Mouse (Mus musculus) left cerebral cortex, adult 6 months (tissue): ENCODE results near the gene Msln. TPM values are rescaled to one million over a fixed set of nuclear protein-coding genes. Genes with fewer than 3 reads are reported as not detected.

Experiments used
- long read RNA-seq, 2 experiments: library from polyadenylated mRNA; unstranded; transcript quantifications; one replicate each; pipeline ENCODE4 v2.0.0; 2019 to 2020
- polyA plus RNA-seq: library from polyadenylated mRNA; unstranded; fragments of <200 nt; fragmentation: Nextera tagmentation; gene quantifications from 2 replicates; pipeline ENCODE4 v1.2.3, GENCODE M21; 2021

Msln gene
- polyA plus RNA-seq: 0.72 and 1.0 TPM in 2 replicates
- long read RNA-seq, experiment 1, partial matches to known transcripts: 2 of 3 reads
- long read RNA-seq, experiment 1, other reads (novel, unspliced or antisense): 1 of 3 reads
- long read RNA-seq, experiment 2, partial matches to known transcripts: 1 of 1 reads
- long read RNA-seq, experiment 2, other reads (novel, unspliced or antisense): 0 of 1 reads

GRCm38 (mm10) chr17:25754241-25754640, at the start of gene Msln:
TSS of gene Msln (minus strand) at chr17:25754378.

DNA sequence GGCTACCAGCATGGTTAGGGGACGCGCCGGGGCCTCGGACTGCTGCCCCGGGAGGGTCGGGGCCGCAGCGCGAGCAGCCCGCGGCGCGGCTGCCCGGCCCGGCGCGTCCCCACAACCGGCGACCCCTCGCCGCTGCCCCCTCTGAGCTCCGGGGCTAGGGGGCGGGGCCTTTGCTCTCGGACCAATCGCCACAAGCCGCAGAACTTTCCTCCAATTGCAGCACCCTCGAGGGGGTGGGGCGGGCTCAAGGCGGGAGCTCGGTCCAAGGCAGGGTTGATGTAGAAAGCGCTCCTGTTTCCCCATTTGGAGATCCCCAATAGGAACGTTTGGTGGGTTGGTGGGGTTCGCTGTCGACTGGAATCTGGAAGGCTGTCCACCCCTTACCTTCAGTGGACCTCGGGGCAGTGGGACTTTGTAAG, 42.8 kb upstream of the Msln start, which contains the start of gene Metrn:
Metrn (minus strand) TSS at position 186 of the 419 bp plus-strand sequence.

GRCm38 (mm10) chr17:25795609-25796092, 41.5 kb upstream of the Msln start, which contains the start of gene AC134908.4:
TSS of gene AC134908.4 (minus strand) at chr17:25795659.

GRCm38 (mm10) chr17:25792615-25793014, 38.4 kb upstream of the Msln start, which contains the start of gene Fam173a:
TSS of gene Fam173a (minus strand) at chr17:25792901.

DNA sequence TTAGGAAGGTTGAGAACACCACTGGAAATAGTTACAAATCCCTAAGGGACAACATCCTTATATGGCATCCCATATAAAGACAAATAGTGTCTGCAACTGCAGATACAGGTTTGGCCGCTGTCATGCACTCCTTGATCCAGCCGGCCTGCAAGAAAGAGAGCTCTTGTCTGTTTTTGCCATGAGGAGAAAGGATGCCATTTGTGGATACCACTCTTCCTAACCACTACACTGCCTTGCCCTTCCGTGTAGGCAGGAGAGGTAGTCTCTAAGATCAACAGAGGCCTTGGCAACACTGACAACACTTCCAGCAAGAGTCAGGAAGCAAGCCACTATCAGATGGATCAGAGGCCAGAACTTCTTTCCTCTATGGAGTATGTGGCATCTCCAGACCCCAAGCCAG, 32.1 kb upstream of the Msln start, which contains the start of gene Ccdc78:
Ccdc78 (plus strand) TSS at position 301 of the 400 bp plus-strand sequence.

DNA sequence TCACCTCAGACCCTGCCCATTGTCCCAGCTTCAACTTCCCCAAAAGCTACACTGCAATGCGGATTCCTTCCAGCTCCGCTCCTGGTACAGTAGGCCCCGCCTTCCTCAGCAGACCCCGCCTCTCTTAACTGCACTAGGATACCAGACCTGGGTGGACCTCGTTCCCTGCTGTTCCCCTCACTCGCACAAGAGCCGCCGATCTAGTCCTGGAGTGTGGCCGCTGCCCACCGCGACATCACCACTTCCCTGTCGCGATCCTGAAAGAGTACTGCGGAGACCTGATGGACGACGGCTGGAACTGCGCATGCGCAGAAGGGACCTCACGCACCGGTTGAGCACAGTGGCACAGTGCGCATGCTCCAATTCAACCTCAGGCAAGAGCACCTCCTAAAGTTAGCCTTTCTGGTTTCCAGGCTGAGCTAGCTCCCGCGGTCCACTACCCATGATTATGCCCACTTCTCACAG, 31.1 kb upstream of the Msln start, which contains the start of gene Haghl:
Haghl (minus strand) TSS at position 393 of the 465 bp plus-strand sequence.

GRCm38 (mm10) chr17:25773549-25774120, 19.5 kb upstream of the Msln start, which contains the start of gene Narfl:
TSS of gene Narfl (plus strand) at chr17:25773776.

DNA sequence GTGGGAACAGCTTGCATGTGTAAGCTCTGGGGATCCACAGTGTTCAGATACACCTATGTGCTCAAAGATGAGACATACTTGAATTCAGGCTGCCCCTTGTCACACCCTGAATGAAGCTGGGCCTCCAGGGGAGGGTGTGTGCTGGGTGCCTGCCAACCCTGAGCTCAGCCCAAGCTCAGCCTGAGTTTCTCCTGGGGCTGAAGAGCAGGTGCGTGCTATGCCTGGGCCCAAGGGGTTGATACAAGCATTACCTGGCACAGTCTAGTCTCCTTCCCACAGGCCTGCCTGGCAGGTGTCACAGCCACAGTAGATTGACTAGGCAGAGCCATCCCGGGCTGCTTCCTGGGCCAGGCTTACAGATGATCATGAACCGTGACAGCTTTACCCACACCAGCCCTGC, 18.4 kb downstream of the Msln start, which contains the start of gene Mslnl:
Mslnl (plus strand) TSS at position 298 of the 400 bp plus-strand sequence.

GRCm38 (mm10) chr17:25727265-25728008, 26.7 kb downstream of the Msln start, which contains the start of the genes Chtf18 and Rpusd1:
TSS of gene Chtf18 (minus strand) at chr17:25727419.
TSS of gene Rpusd1 (plus strand) at chr17:25727670.

DNA sequence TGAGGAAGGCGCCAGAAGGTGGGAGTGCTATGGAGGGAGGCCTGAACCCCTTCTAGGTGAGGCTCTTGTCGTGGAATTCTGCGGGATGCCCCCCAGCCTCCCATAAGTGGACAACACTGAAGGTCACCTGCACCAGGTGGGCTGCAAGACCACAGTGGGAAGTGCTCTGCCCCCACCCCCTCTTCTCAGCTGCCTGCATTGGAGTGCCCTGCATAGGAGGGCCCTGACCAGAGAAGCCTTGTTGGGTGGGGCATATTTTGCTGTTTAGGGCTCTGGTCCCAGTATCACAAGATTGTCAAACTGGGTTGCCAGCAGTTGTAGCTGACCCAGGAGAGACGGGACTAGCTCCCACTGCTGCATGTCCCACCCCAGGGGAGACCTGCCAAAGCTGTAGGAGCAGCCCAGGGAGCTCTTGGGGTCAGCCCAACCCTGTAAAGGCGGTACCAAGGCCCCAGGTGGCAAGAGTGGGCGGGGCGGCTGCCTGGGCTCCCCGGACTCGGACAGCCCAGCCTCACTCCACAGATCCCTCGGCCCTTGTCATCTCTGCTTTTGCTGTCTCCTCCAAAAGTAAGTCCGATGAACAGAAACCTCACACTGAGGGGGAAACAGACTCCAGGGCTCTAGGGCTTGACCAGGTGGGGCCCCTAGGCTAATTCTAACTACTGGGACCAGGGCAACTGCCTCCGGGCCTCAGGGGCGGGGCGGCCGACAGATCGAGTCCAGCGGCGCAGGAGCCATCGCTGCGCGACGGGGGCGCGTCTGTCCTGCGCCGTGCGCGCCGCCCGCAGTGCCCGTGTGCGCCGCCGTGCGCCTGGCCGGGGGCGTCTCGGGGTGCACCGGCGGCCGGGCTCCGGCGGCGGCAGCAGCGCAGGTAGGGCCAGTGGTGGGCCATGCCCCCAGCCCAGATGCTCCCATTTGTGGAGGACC, 37.2 kb downstream of the Msln start, which contains the start of gene Gng13:
Gng13 (plus strand) TSS at position 461 of the 927 bp plus-strand sequence.

Other genes starting within 250 kb of the Msln start
- gene Sox8, start 183.7 kb downstream of the Msln start, polyA plus RNA-seq: 40.9 and 69.8 TPM in 2 replicates
- 27.9 and 28.9 TPM in 2 replicates for gene Lmf1, start 175.3 kb downstream of the Msln start, polyA plus RNA-seq
- gene Gng13, start 37.2 kb downstream of the Msln start, polyA plus RNA-seq: 835 and 992 TPM in 2 replicates
- 0.97 and 1.5 TPM in 2 replicates for gene Chtf18, start 27.0 kb downstream of the Msln start, polyA plus RNA-seq
- 59.3 and 64.4 TPM in 2 replicates for gene Rpusd1, start 26.7 kb downstream of the Msln start, polyA plus RNA-seq
- gene Mslnl, start 18.3 kb downstream of the Msln start, polyA plus RNA-seq: 0.20 and 0.21 TPM in 2 replicates
- 27.4 and 37.4 TPM in 2 replicates for gene Narfl, start 19.4 kb upstream of the Msln start, polyA plus RNA-seq
- gene Haghl, start 31.3 kb upstream of the Msln start, polyA plus RNA-seq: 114 and 123 TPM in 2 replicates
- 0.31 and 0.39 TPM in 2 replicates for gene Ccdc78, start 32.2 kb upstream of the Msln start, polyA plus RNA-seq
- gene Fam173a, start 38.5 kb upstream of the Msln start, polyA plus RNA-seq: 147 and 187 TPM in 2 replicates
- gene AC134908.4, start 41.3 kb upstream of the Msln start, polyA plus RNA-seq: 4.0 and 5.4 TPM in 2 replicates
- 11.7 and 12.8 TPM in 2 replicates for gene Metrn, start 42.8 kb upstream of the Msln start, polyA plus RNA-seq
- gene Fbxl16, start 54.7 kb upstream of the Msln start, polyA plus RNA-seq: 213 and 331 TPM in 2 replicates
- gene Wdr24, start 69.2 kb upstream of the Msln start, polyA plus RNA-seq: 12.1 and 16.0 TPM in 2 replicates
- 31.5 and 33.5 TPM in 2 replicates for gene Jmjd8, start 74.5 kb upstream of the Msln start, polyA plus RNA-seq
- gene Stub1, start 79.0 kb upstream of the Msln start, polyA plus RNA-seq: 348 and 416 TPM in 2 replicates
- gene Rhbdl1, start 82.9 kb upstream of the Msln start, polyA plus RNA-seq: 10.7 and 55.8 TPM in 2 replicates
- 1.4 and 5.1 TPM in 2 replicates for gene Gm20683, start 87.4 kb upstream of the Msln start, polyA plus RNA-seq
- 7.3 and 8.2 TPM in 2 replicates for gene Rhot2, start 90.5 kb upstream of the Msln start, polyA plus RNA-seq
- 1.5 and 2.0 TPM in 2 replicates for gene Wdr90, start 107.1 kb upstream of the Msln start, polyA plus RNA-seq
- 35.6 and 38.4 TPM in 2 replicates for gene Mcrip2, start 114.4 kb upstream of the Msln start, polyA plus RNA-seq
- 65.7 and 79.7 TPM in 2 replicates for gene Mettl26, start 120.7 kb upstream of the Msln start, polyA plus RNA-seq
- 0.06 and 0.07 TPM in 2 replicates for gene Wfikkn1, start 126.5 kb upstream of the Msln start, polyA plus RNA-seq
- gene Rab40c, start 165.3 kb upstream of the Msln start, polyA plus RNA-seq: 8.7 and 18.7 TPM in 2 replicates
- 94.5 and 96.0 TPM in 2 replicates for gene Pigq, start 190.6 kb upstream of the Msln start, polyA plus RNA-seq
- 0.26 and 0.48 TPM in 2 replicates for gene Nhlrc4, start 190.6 kb upstream of the Msln start, polyA plus RNA-seq
- 0.49 and 0.78 TPM in 2 replicates for gene A930017K11Rik, start 198.2 kb upstream of the Msln start, polyA plus RNA-seq
- gene Capn15, start 231.4 kb upstream of the Msln start, polyA plus RNA-seq: 9.2 and 14.4 TPM in 2 replicates